Mouse (Mus musculus): ENCODE data around the gene P2ry14. TPM values are rescaled to one million over a fixed set of nuclear protein-coding genes. Genes with fewer than 3 reads are reported as not detected.

The P2ry14 gene
- total and polyA plus RNA-seq, 3 experiments, result 0.08 to 0.13 TPM; not detected in 1

DNA sequence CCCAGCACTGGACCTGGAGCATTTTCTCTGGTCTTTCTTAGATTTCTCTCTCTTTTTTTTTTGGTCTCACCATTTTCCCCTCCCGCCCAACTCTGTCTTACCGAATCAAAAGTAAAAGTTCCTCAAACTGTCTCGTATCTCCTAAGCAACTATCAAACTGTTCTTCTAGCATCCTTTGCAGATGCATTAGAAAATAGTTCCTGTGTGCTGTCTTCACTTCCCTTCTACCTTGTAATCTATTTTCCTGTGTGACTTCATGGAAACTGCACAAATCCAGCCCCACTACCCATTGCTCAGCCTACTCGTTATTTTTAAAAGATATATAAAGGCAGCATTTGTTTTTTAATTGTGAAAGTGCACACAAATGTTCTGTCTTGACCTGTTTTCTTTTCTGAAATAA lies 21.5 kb downstream of the P2ry14 start:
- Histone ChIP-seq H3K27ac (ENCODE audit: control insufficient read depth, low read depth, low read length) (no peak overlapping the region), H3K4me1 (ENCODE audit: control insufficient read depth in 1 of 2, insufficient read depth in 2 of 2, low read length in 2 of 2) (peaks cover 0 to 21% of the 10 kb centered on the region in 2 experiments; a peak in 3 of 4 replicates), H3K27me3 (ENCODE audit: control insufficient read depth in 1 of 2, insufficient read depth in 2 of 2, low read length in 2 of 2) (no peaks in the 10 kb centered on the region), H3K36me3 (ENCODE audit: control insufficient read depth in 1 of 2, insufficient read depth in 2 of 2, low read length in 2 of 2) (peaks cover 0 to 30% of the 10 kb centered on the region in 2 experiments; a peak in 2 of 4 replicates), H3K79me2 (ENCODE audit: control insufficient read depth, insufficient read depth, low read length, poor library complexity) (no peaks in the 10 kb centered on the region), H3K9me3 (replicated peaks; ENCODE audit: insufficient read depth, low read length) (no peaks in the 10 kb centered on the region), H3K4me3 (ENCODE audit: control insufficient read depth in 1 of 2, insufficient read depth in 1 of 2, low read depth in 2 of 2, low read length in 2 of 2) (no peak overlapping the region), H3K9ac (ENCODE audit: control insufficient read depth, low read depth, low read length, poor library complexity, severe bottlenecking) (no peak overlapping the region)
- TF ChIP-seq RCOR1 (IDR thresholded peaks at IDR 0.05; ENCODE audit: low read depth, low read length) (0 out of 2 replicates have a peak, but pooled peaks have one; percentile 61), MAZ (IDR thresholded peaks at IDR 0.05; ENCODE audit: low read depth, low read length) (no peak), CHD1 (IDR thresholded peaks at IDR 0.05; ENCODE audit: low read depth, low read length) (no peak), ETS1 (IDR thresholded peaks at IDR 0.05; ENCODE audit: low read depth, low read length) (peak; percentile 56; the same call in 1 of the 2 replicates), GATA1 (IDR thresholded peaks at IDR 0.05; ENCODE audit: low read depth, low read length) (peak; percentile 69), ZNF384 (IDR thresholded peaks at IDR 0.05; ENCODE audit: low read depth, low read length) (0 out of 2 replicates have a peak, but pooled peaks have one; percentile 56)
- peak; percentile 52 for DNase-seq (ENCODE audit: low read depth, low spot score)

DNA sequence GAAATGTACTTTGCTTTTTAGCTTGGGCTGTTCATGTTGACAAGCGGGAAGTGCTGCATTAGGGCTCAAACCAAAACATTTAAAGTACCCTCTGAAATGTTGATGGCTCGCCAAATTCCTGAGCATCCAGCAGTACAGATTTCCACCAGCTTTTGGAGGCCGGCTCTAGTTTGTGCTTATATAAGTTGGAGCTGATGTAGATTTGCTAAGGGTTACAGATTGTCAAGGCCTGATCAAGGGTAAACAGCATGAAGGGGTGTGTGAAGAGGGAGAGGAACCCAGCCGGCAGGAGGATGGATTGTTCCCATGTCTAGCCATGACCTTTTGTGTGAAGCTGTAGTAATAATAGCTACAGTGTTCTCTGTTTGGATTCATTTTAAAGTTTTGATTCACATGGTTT lies 22.3 kb downstream of the P2ry14 start:
- TF ChIP-seq USF1 (IDR thresholded peaks at IDR 0.05; ENCODE audit: low read depth, low read length), result no peak
- no peak for TF ChIP-seq CTCF (IDR thresholded peaks at IDR 0.05 in 2 of 3, conservative IDR thresholded peaks at IDR 0.05 in 1 of 3; ENCODE audit: control insufficient read depth in 1 of 3, insufficient read depth in 1 of 3, low read depth in 2 of 3, low read length in 3 of 3, poor library complexity in 1 of 3, severe bottlenecking in 1 of 3)
- TF ChIP-seq KAT2A (conservative IDR thresholded peaks at IDR 0.05; ENCODE audit: low read depth, low read length), result no peak
- no peak for TF ChIP-seq GABPA (IDR thresholded peaks at IDR 0.05; ENCODE audit: low read depth, low read length)
- no peak for TF ChIP-seq SMC3 (IDR thresholded peaks at IDR 0.05; ENCODE audit: low read depth, low read length)
- no peak for TF ChIP-seq ELF1 (IDR thresholded peaks at IDR 0.05; ENCODE audit: low read depth, low read length)
- TF ChIP-seq ETS1 (IDR thresholded peaks at IDR 0.05; ENCODE audit: low read depth, low read length), result no peak
- TF ChIP-seq UBTF (IDR thresholded peaks at IDR 0.05; ENCODE audit: borderline replicate concordance, insufficient read depth, low read depth, low read length), result no peak
- TF ChIP-seq HCFC1 (IDR thresholded peaks at IDR 0.05; ENCODE audit: low read depth, low read length), result no peak
- TF ChIP-seq NELFE (IDR thresholded peaks at IDR 0.05; ENCODE audit: low read depth, low read length), result no peak
- no peak for TF ChIP-seq USF2 (IDR thresholded peaks at IDR 0.05; ENCODE audit: borderline replicate concordance in 1 of 2, insufficient read depth in 1 of 2, low read depth in 1 of 2, low read length in 2 of 2)
- no peak for TF ChIP-seq TCF12 (IDR thresholded peaks at IDR 0.05; ENCODE audit: low read depth, low read length)
- no peak for TF ChIP-seq RCOR1 (IDR thresholded peaks at IDR 0.05; ENCODE audit: low read depth, low read length)
- no peak for TF ChIP-seq POLR2A (IDR thresholded peaks at IDR 0.05; ENCODE audit: control insufficient read depth in 1 of 2, insufficient read depth in 1 of 2, low read depth in 1 of 2, low read length in 2 of 2, poor library complexity in 1 of 2)
- TF ChIP-seq MAZ (IDR thresholded peaks at IDR 0.05; ENCODE audit: low read depth, low read length), result no peak
- H3K4me3 ChIP-seq (ENCODE audit: control insufficient read depth in 1 of 2, insufficient read depth in 1 of 2, low read depth in 2 of 2, low read length in 2 of 2), result no peak overlapping the region
- DNase-seq (ENCODE audit: low read depth, low spot score), result no peak
- H3K4me1 ChIP-seq (ENCODE audit: control insufficient read depth in 1 of 2, insufficient read depth in 2 of 2, low read length in 2 of 2), result peaks cover 0 to 23% of the 10 kb centered on the region in 2 experiments; a peak in 3 of 4 replicates
- H3K27ac ChIP-seq (ENCODE audit: control insufficient read depth, low read depth, low read length), result no peak overlapping the region
- no peaks in the 10 kb centered on the region for H3K27me3 ChIP-seq (ENCODE audit: control insufficient read depth in 1 of 2, insufficient read depth in 2 of 2, low read length in 2 of 2)
- no peaks in the 10 kb centered on the region for H3K79me2 ChIP-seq (ENCODE audit: control insufficient read depth, insufficient read depth, low read length, poor library complexity)
- peaks cover 0 to 32% of the 10 kb centered on the region in 2 experiments; a peak in 2 of 4 replicates for H3K36me3 ChIP-seq (ENCODE audit: control insufficient read depth in 1 of 2, insufficient read depth in 2 of 2, low read length in 2 of 2)
- H3K9ac ChIP-seq (ENCODE audit: control insufficient read depth, low read depth, low read length, poor library complexity, severe bottlenecking), result no peak overlapping the region
- H3K9me3 ChIP-seq (replicated peaks; ENCODE audit: insufficient read depth, low read length), result no peaks in the 10 kb centered on the region
